Mouse (Mus musculus) v-Abl transformed pro-B cells (cell line): ENCODE data around the gene Zfr.
"Not testable (repeated sequence)": the region's sequence is repeated elsewhere in the genome, so short reads cannot be mapped to it uniquely, and the experiment has no call there.

Source experiments
- in situ Hi-C, 2 experiments: fragments of 400-800 bp; cut with MboI; formaldehyde crosslinking; loops; one replicate each; pipeline ENCODE4 v1.15.1; 2025; ENCODE audit not compliant: unreplicated experiment in 2 of 2

Gene Zfr

GRCm38 (mm10) chr15:12205902-12206645, 88.4 kb downstream of the Zfr start:
- in situ Hi-C loops, result loop anchor here in 1 of 2 experiments (5.0 to 10.0 kb wide), 2 partner anchors 41 to 159 kb away; no protein-coding TSS in a partner anchor

GRCm38 (mm10) chr15:12206646-12207222, 89.1 kb downstream of the Zfr start:
- in situ Hi-C loops, result loop anchor here in 1 of 2 experiments (5.0 to 10.0 kb wide), 2 partner anchors 41 to 158 kb away; no protein-coding TSS in a partner anchor

- in situ Hi-C loops, result loop anchor here in 1 of 2 experiments (5.0 to 10.0 kb wide), 2 partner anchors 40 to 157 kb away; no protein-coding TSS in a partner anchor
These were observed 90.0 kb downstream of the Zfr start for GRCm38 (mm10) chr15:12207556-12208090.

- in situ Hi-C loops, result no loop called here
These were observed 93.9 kb downstream of the Zfr start for GRCm38 (mm10) chr15:12211577-12211976.

GRCm38 (mm10) chr15:12212266-12212665, 94.6 kb downstream of the Zfr start:
- in situ Hi-C loops, result no loop called here

GRCm38 (mm10) chr15:12214531-12215414, 97.1 kb downstream of the Zfr start:
- in situ Hi-C loops, result no loop called here

GRCm38 (mm10) chr15:12215415-12215718, 97.7 kb downstream of the Zfr start:
- in situ Hi-C loops, result no loop called here

GRCm38 (mm10) chr15:12216119-12216518, 98.5 kb downstream of the Zfr start:
- in situ Hi-C loops, result no loop called here

GRCm38 (mm10) chr15:12216798-12217197, 99.2 kb downstream of the Zfr start:
- in situ Hi-C loops, result no loop called here

GRCm38 (mm10) chr15:12217332-12217731, 99.7 kb downstream of the Zfr start:
- in situ Hi-C loops, result not testable (repeated sequence)

GRCm38 (mm10) chr15:12217849-12218248, 100.2 kb downstream of the Zfr start:
- in situ Hi-C loops, result no loop called here

- in situ Hi-C loops, result no loop called here
These were observed 101.2 kb downstream of the Zfr start for GRCm38 (mm10) chr15:12218583-12219382.

GRCm38 (mm10) chr15:12221131-12221530, 103.5 kb downstream of the Zfr start:
- in situ Hi-C loops, result no loop called here

GRCm38 (mm10) chr15:12222564-12223302, 105.1 kb downstream of the Zfr start:
- in situ Hi-C loops, result no loop called here

- in situ Hi-C loops, result no loop called here
These were observed 105.8 kb downstream of the Zfr start for GRCm38 (mm10) chr15:12223393-12223792.

GRCm38 (mm10) chr15:12224239-12224638, 106.6 kb downstream of the Zfr start:
- in situ Hi-C loops, result no loop called here

- in situ Hi-C loops, result no loop called here
These were observed 107.4 kb downstream of the Zfr start for GRCm38 (mm10) chr15:12225062-12225461.

GRCm38 (mm10) chr15:12226908-12227307, 109.3 kb downstream of the Zfr start:
- in situ Hi-C loops, result no loop called here

- in situ Hi-C loops, result no loop called here
These were observed 109.7 kb downstream of the Zfr start for GRCm38 (mm10) chr15:12227355-12227754.
